Mouse (Mus musculus) limb, embryonic 14.5 days (tissue): ENCODE data around the gene Pde3a. TPM values are rescaled to one million over a fixed set of nuclear protein-coding genes. Genes with fewer than 3 reads are reported as not detected.
A peak's percentile ranks its signal among the peaks of the same experiment; 100 is the strongest.

Experiments used
- ATAC-seq: fragments of 200-750 bp; cut with Nextera tagmentation; 2 replicates; pipeline ENCODE4 v1.8.0; 2017; ENCODE audit warnings: low read depth, moderate number of reproducible peaks, moderate TSS enrichment; ENCODE audit not compliant: low FRiP score
- DNase-seq: peaks from one replicate; pipeline ENCODE4 v3.0.0-alpha.2; 2015; ENCODE audit warnings: low spot score
- H3K27ac ChIP-seq: fragments of 300-500 bp; sonication (generic); replicated peaks from 2 replicates; pipeline ENCODE4 v1.5.1; 2014; ENCODE audit warnings: low read depth, mild to moderate bottlenecking, low read length, moderate library complexity, mixed read lengths
- H3K27me3 ChIP-seq: fragments of 300-500 bp; sonication (generic); 2 replicates; pipeline ENCODE4 v1.6.1; 2014; ENCODE audit warnings: low read length, mixed read lengths; ENCODE audit not compliant: control insufficient read depth, insufficient read depth
- H3K36me3 ChIP-seq: fragments of 300-500 bp; sonication (generic); 2 replicates; pipeline ENCODE4 v1.6.1; 2014; ENCODE audit warnings: mild to moderate bottlenecking, low read length, moderate library complexity, mixed read lengths; ENCODE audit not compliant: control insufficient read depth, insufficient read depth
- H3K4me1 ChIP-seq: fragments of 300-500 bp; sonication (generic); 2 replicates; pipeline ENCODE4 v1.6.1; 2014; ENCODE audit warnings: antibody characterized with exemption, low read length, mixed read lengths; ENCODE audit not compliant: control insufficient read depth, insufficient read depth
- H3K4me2 ChIP-seq: fragments of 300-500 bp; sonication (generic); replicated peaks from 2 replicates; pipeline ENCODE4 v1.6.1; 2014; ENCODE audit warnings: low read depth, mild to moderate bottlenecking, low read length, moderate library complexity; ENCODE audit not compliant: severe bottlenecking
- H3K4me3 ChIP-seq: fragments of 300-500 bp; sonication (generic); replicated peaks from 2 replicates; pipeline ENCODE4 v1.5.1; 2014; ENCODE audit warnings: low read length
- H3K9ac ChIP-seq: fragments of 300-500 bp; sonication (generic); 2 replicates; pipeline ENCODE4 v1.6.1; 2014; ENCODE audit warnings: mild to moderate bottlenecking, low read depth, low read length, moderate library complexity; ENCODE audit not compliant: severe bottlenecking
- H3K9me3 ChIP-seq: fragments of 300-500 bp; sonication (generic); 2 replicates; pipeline ENCODE4 v1.6.1; 2016; ENCODE audit warnings: low read length; ENCODE audit not compliant: control insufficient read depth
- POLR2A ChIP-seq: fragments of 200-500 bp; IDR thresholded peaks from 2 replicates; pipeline ENCODE4 v1.8.0; 2012; ENCODE audit warnings: inconsistent platforms, mild to moderate bottlenecking, moderate library complexity, borderline replicate concordance; ENCODE audit not compliant: insufficient read depth, insufficient read length; ENCODE audit errors: extremely low read depth
- WGBS: fragments of 180-500 bp; shearing (Covaris S2); extraction: QIAGEN DNeasy Blood & Tissue Kit; methylation state at CpG from one replicate; pipeline ENCODE4 v1.1.7; 2014; 5-methylcytosine and 5-hydroxymethylcytosine counted together
- polyA plus RNA-seq, 2 experiments: library from polyadenylated mRNA; depleted of rRNA in 1 of 2; stranded (reverse) in 1 of 2; unstranded in 1 of 2; fragments of >200 nt; fragmentation: Nextera tagmentation in 1 of 2; extraction: Ambion mirVana in 1 of 2; gene quantifications; 2 replicates each; pipeline versions ENCODE4 v1.2.1 to v1.2.3; 2012 to 2014

The Pde3a gene
- polyA plus RNA-seq, 2 experiments: 4.6 to 5.2 TPM

GRCm38 (mm10) chr6:141455335-141455734 is 206.3 kb downstream of the Pde3a start:
- Histone ChIP-seq H3K36me3 (no peaks in the 10 kb centered on the region), H3K9me3 (no peaks in the 10 kb centered on the region), H3K27me3 (no peaks in the 10 kb centered on the region), H3K4me1 (peaks cover 6% of the 10 kb centered on the region; the same call in 1 of the 2 replicates), H3K27ac (no peak overlapping the region), H3K4me2 (no peak overlapping the region), H3K9ac (no peak overlapping the region), H3K4me3 (no peak overlapping the region)
- ATAC-seq (no peak), DNase-seq (no peak)
- 64% methylated on average over 5 of the region's 5 CpGs for WGBS
- TF ChIP-seq POLR2A: no peak

GRCm38 (mm10) chr6:141456591-141456990 is 207.5 kb downstream of the Pde3a start:
- DNase-seq (peak; percentile 24), ATAC-seq (no peak; the same call in 1 of the 2 replicates)
- TF ChIP-seq POLR2A: no peak
- peaks cover 6% of the 10 kb centered on the region; the same call in 1 of the 2 replicates for H3K4me1 ChIP-seq
- no peaks in the 10 kb centered on the region for H3K27me3 ChIP-seq
- H3K36me3 ChIP-seq: no peaks in the 10 kb centered on the region
- no peak overlapping the region for H3K4me2 ChIP-seq
- H3K4me3 ChIP-seq: no peak overlapping the region
- H3K27ac ChIP-seq: no peak overlapping the region
- no peaks in the 10 kb centered on the region for H3K9me3 ChIP-seq
- WGBS: 81% methylated on average over 3 of the region's 3 CpGs
- H3K9ac ChIP-seq: no peak overlapping the region

- Histone ChIP-seq H3K9ac (no peak overlapping the region), H3K9me3 (no peaks in the 10 kb centered on the region), H3K4me2 (no peak overlapping the region), H3K36me3 (0 out of 2 replicates have a peak, but pooled peaks cover 3% of the 10 kb centered on the region), H3K4me1 (0 out of 2 replicates have a peak, but pooled peaks cover 5% of the 10 kb centered on the region), H3K4me3 (no peak overlapping the region), H3K27me3 (no peaks in the 10 kb centered on the region), H3K27ac (no peak overlapping the region)
- TF ChIP-seq POLR2A: no peak
- no peak for DNase-seq
- 86% methylated on average over 2 of the region's 2 CpGs for WGBS
- no peak for ATAC-seq
These were observed 221.2 kb downstream of the Pde3a start for GRCm38 (mm10) chr6:141470251-141470650.

GRCm38 (mm10) chr6:141474223-141474622 is 225.2 kb downstream of the Pde3a start:
- H3K4me1 ChIP-seq: 0 out of 2 replicates have a peak, but pooled peaks cover 5% of the 10 kb centered on the region
- H3K4me2 ChIP-seq: no peak overlapping the region
- no peak for TF ChIP-seq POLR2A
- no peak overlapping the region for H3K4me3 ChIP-seq
- H3K9me3 ChIP-seq: no peaks in the 10 kb centered on the region
- ATAC-seq: peak; percentile 70
- H3K9ac ChIP-seq: no peak overlapping the region
- 11% methylated on average over 2 of the region's 2 CpGs for WGBS
- no peaks in the 10 kb centered on the region for H3K27me3 ChIP-seq
- no peak for DNase-seq
- 0 out of 2 replicates have a peak overlapping the region, but pooled peaks have one; percentile 1 for H3K27ac ChIP-seq
- H3K36me3 ChIP-seq: peaks cover 8% of the 10 kb centered on the region; the same call in 1 of the 2 replicates

- Histone ChIP-seq H3K27ac (no peak overlapping the region), H3K4me1 (0 out of 2 replicates have a peak, but pooled peaks cover 5% of the 10 kb centered on the region), H3K4me2 (no peak overlapping the region), H3K27me3 (no peaks in the 10 kb centered on the region), H3K4me3 (no peak overlapping the region), H3K9me3 (no peaks in the 10 kb centered on the region), H3K9ac (no peak overlapping the region), H3K36me3 (peaks cover 8% of the 10 kb centered on the region; the same call in 1 of the 2 replicates)
- DNase-seq (peak; percentile 44), ATAC-seq (no peak)
- 13% methylated on average over 3 of the region's 3 CpGs for WGBS
- no peak for TF ChIP-seq POLR2A
These were observed 225.6 kb downstream of the Pde3a start for GRCm38 (mm10) chr6:141474696-141475095.
